Mouse (Mus musculus) retina, postnatal 1 day (tissue): ENCODE measurements at regions not wholly inside any gene's neighbourhood (a gene's known extent, or its start where the extent isn't known, plus 50 kb on each side); places are given as distances from the start of the nearest gene placed in this dataset.

ENCODE experiments used
- DNase-seq: peaks from one replicate; pipeline ENCODE4 v3.0.0-alpha.2; 2012

GRCm38 (mm10) chr1:187413881-187414280 is 194.7 kb upstream of the Esrrg start:
- no peak for DNase-seq

GRCm38 (mm10) chr1:187418186-187419140 is 190.1 kb upstream of the Esrrg start:
- no peak for DNase-seq

GRCm38 (mm10) chr1:187428536-187429215 is 179.9 kb upstream of the Esrrg start:
- no peak for DNase-seq

- DNase-seq, result no peak
Observed at GRCm38 (mm10) chr1:187433716-187434634, 174.6 kb upstream of the Esrrg start.

GRCm38 (mm10) chr1:187439170-187439914 is 169.2 kb upstream of the Esrrg start:
- DNase-seq, result peak; percentile 93

- DNase-seq, result no peak
Observed at GRCm38 (mm10) chr1:187441668-187442193, 166.9 kb upstream of the Esrrg start.

GRCm38 (mm10) chr1:187446511-187446910 is 162.1 kb upstream of the Esrrg start:
- no peak for DNase-seq

GRCm38 (mm10) chr1:187448173-187448572 is 160.4 kb upstream of the Esrrg start:
- DNase-seq, result peak; percentile 81

- peak; percentile 9 for DNase-seq
Observed at GRCm38 (mm10) chr1:187450106-187450505, 158.5 kb upstream of the Esrrg start.

- DNase-seq, result peak; percentile 43
Observed at GRCm38 (mm10) chr1:187452189-187452588, 156.4 kb upstream of the Esrrg start.

- peak; percentile 9 for DNase-seq
Observed at GRCm38 (mm10) chr1:187454431-187454830, 154.2 kb upstream of the Esrrg start.

GRCm38 (mm10) chr1:187484821-187485220 is 123.8 kb upstream of the Esrrg start:
- DNase-seq, result no peak

GRCm38 (mm10) chr1:187487948-187488690 is 120.5 kb upstream of the Esrrg start:
- no peak for DNase-seq

- DNase-seq, result no peak
Observed at GRCm38 (mm10) chr1:187489452-187489851, 119.1 kb upstream of the Esrrg start.

- no peak for DNase-seq
Observed at GRCm38 (mm10) chr1:187505368-187505767, 103.2 kb upstream of the Esrrg start.

- peak; percentile 9 for DNase-seq
Observed at GRCm38 (mm10) chr1:187507217-187507616, 101.4 kb upstream of the Esrrg start.

- DNase-seq, result peak; percentile 11
Observed at GRCm38 (mm10) chr1:187531349-187531922, 77.2 kb upstream of the Esrrg start.

- DNase-seq, result no peak
Observed at GRCm38 (mm10) chr1:187536263-187536662, 72.3 kb upstream of the Esrrg start.

- no peak for DNase-seq
Observed at GRCm38 (mm10) chr1:187556718-187557117, 51.9 kb upstream of the Esrrg start.
